Mouse (Mus musculus) embryo, embryonic 10.5 days (tissue): ENCODE results near the gene Arhgap10.
A peak's percentile ranks its signal among the peaks of the same experiment; 100 is the strongest.

Source experiments
- DNase-seq: peaks from one replicate; pipeline ENCODE4 v3.0.0-alpha.2; 2015; ENCODE audit warnings: low spot score

Gene Arhgap10

GRCm38 (mm10) chr8:77516845-77517244 is 908 bp downstream of the Arhgap10 start:
- DNase-seq, result peak; percentile 61

- DNase-seq, result no peak
Measured at GRCm38 (mm10) chr8:77515786-77516185, 2.0 kb downstream of the Arhgap10 start.

- no peak for DNase-seq
Measured at GRCm38 (mm10) chr8:77515201-77515600, 2.6 kb downstream of the Arhgap10 start.

GRCm38 (mm10) chr8:77511750-77512493 is 5.8 kb downstream of the Arhgap10 start:
- peak; percentile 51 for DNase-seq

GRCm38 (mm10) chr8:77510426-77510825 is 7.3 kb downstream of the Arhgap10 start:
- no peak for DNase-seq

- DNase-seq, result no peak
Measured at GRCm38 (mm10) chr8:77509044-77509443, 8.7 kb downstream of the Arhgap10 start.

DNA sequence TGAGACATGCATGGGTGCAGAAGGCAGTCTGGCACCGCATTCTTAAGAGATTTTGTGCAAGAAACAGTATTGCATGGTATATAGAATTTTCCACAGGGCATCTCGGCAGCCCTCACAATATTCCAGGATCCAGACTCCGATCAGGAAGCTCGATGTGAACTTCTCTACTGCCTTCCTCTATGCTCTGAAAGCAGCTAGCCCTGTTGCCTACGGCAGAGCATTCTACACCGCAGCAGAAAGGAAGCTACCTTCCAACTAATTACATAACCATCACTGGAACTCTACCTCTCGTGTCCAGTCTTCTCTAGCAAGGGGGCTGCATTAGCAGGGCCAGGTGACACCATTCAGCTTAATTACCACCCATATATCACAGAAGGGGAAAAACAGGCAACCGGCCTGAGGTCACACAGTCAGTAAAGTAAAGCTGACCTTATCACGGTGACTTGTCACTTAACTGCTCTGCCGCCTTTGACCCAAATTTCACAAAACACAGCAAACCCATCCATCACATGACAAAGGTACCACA is 10.2 kb downstream of the Arhgap10 start:
- no peak for DNase-seq

DNA sequence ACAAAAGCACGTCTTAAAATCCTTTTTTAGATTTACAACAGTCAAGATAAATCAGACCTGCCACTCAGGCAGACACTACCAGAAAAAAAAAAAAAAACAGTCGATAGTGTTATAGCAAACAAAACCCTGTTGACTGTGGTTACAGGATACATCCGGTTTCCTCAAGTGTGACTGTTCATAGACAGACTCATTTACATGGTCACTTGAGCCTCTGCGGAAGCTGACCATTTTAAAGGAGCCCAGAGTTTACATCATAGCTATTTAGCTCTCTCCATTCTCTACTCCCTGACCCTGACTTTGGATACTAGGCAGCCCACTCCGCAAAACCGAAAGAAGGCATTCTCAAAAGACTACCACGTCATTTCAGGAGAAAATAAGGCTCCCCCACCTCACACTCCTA is 11.2 kb downstream of the Arhgap10 start:
- DNase-seq, result no peak

GRCm38 (mm10) chr8:77502547-77502946 is 15.2 kb downstream of the Arhgap10 start:
- no peak for DNase-seq

DNA sequence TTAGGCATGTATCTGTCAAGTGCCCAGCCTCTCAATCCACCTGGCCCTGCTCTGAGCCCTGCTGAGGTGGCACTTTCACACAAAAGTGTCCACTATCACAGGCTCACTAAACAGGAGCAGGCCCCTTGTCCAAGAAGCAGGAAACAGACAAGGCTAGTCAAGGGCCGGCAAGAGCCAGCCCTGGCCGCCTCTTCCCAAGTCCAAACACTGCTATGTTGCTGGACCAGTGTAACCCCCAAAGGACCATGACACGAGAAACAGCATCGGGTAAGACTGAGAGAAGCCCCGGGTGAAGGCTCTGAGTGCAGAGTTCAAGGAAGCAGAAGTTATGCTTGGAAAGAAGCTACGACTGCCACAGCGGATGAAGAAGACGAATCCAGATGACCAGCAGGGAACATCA is 16.6 kb downstream of the Arhgap10 start:
- DNase-seq, result no peak

DNA sequence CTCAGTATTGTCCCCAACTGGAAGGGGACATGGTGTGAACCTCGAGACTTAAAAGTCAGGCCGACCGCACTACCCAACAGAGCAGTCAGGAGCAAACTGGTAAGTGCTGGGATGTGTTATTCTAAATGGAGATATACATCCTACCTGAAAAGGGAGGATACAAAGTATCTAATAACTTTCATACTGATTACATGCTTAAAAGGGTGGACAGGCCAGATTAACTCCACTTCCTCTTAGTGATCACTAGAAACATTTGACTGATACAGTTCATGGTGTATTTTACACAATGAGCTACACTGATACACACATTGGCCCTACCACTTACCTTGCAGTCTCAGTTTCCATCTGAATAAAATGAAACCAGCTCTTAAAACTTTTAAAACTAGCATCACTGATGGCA is 17.5 kb downstream of the Arhgap10 start:
- DNase-seq, result no peak

- DNase-seq, result no peak
Measured at GRCm38 (mm10) chr8:77497442-77497841, 20.3 kb downstream of the Arhgap10 start.

DNA sequence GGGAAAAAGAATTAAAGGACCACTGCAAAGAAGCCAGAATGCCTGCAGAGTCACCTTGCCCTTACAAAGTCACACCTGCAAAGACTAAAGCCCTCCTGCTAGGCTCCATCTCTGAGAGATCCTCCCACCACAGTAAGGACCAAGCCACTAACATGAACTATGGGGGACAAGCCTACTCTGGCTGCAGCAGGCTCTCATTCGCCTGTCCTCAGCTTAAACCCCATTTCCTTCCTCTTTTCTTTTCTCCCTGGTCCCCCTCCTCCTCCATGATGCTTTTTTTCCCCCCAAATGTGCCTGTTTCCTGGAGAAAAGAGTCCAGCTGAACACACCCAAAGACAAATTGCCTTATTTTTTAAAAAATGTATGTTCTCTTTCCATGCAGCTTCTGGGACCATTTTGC is 21.5 kb downstream of the Arhgap10 start:
- DNase-seq, result no peak

DNA sequence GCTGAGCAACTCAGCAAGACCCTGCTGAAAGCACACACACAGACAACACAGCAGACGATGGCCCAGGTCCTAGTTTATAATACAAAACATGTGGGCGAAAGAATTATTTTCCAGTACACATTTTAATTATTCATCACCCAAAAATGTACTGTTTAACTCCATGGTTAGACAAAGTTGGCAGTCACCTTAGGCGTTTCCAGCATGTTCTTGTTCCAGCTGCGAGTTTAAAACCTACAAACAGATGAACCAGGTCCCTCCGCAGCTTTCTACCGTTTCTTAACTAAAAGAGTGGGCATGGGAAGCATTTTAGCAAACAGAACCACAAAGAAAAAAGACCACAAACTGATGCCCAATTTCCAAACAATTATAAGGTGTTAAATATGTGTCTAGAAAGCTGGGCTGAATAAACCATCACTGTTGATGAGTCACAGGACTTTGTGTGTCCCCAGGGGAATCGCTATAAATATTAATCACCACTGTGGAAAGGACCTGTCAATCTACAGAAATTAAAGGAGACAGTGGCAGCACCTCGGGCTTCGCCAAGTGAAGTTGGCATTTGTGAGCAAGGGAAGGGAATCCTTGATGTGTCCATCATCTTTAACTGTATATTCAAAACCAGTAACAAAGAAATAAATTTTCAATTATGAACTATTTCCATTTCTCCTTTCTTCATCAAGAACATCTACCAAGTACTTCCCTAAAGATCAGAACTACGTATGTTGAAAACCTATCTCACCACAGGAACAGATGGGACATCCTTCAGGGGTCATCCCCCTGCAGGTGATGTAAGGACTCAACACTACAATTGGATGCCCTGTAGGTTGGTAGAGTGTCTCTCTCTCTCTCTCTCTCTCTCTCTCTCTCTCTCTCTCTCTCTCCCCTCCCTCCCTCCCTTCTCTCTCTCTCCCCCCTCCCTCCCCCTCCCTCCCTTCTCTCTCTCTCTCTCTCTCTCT is 23.1 kb downstream of the Arhgap10 start:
- no peak for DNase-seq

DNA sequence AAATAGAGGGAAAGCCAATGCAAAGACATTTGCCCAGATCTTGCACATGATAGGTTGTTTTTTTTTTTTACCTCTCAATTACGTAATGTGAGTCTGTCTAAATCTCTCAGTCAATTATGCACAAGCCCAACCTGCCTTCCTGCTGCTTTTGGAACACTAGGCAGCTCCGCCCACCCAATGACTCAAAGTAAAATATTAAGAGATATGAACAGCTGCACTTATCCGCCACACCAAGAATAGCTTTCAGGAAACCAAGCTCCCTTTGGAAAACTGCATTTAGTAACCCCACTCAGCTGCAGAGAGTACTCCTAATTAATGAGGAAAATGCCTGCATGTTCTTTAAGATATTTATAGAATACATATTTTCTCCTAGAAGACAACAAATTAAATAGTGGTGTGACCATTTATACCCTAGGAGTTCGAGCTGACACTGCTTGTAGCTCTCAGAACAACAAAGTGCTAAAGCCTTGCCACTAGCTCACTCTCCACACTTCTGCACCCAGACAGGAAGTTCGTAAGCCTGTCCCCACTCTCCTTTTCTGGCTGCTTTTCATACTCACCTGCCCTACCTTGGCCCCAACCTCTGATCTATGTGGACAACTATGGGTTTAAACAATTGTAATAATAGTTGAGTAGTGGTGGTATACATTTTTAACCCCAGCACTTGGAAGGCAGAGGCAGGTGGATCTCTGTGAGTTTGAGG is 25.2 kb downstream of the Arhgap10 start:
- DNase-seq, result no peak

DNA sequence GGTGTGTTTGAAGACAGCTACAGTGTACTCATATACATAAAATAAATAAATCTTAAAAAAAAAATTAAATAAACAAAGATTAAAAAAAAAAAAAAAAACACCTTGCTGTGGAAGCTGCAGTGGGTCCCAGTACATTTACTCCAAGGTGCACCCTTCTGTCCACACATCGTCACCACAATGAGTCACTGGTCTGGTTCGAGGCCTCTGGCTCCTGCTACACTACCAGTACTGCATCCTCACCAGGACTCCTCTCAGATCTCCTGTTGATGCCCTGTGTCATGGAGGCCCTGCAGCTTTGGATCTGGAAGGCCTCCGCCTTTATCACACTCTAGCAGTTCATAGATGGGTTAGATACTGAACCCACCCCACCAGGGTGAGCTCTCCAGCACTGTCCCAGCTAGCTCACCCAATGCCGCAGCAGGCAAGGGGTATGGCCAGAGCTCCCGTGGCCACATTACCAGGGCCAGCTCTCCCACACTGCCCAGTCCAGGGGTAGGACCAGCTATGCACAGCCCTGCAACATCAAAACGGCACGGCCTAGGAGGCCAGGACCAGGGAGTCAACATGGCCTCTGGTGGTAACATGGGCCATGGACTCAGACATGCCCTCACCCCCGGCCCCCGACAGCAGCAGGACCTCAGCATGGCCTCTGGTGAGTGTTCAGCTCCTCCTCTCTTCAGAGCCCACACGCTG is 26.4 kb downstream of the Arhgap10 start:
- DNase-seq, result no peak

GRCm38 (mm10) chr8:77490095-77490781 is 27.5 kb downstream of the Arhgap10 start:
- no peak for DNase-seq

DNA sequence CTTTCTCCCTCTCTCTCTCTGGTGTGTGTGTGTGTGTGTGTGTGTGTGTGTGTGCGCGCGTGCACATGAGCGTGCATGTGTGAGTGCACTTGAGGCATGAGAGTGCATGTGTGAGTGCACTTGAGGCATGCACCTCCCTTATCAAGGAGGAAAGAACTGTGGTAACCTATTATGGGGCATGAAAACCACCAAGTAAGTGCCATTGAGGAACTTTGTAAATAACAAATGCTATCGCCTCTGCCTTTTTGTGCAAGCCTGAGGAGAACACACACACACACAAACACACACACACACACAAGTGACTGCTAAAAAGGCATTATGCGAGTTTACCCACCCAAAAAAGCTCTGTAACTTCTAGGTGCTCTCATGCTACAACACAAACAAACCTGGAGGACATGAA is 28.5 kb downstream of the Arhgap10 start:
- DNase-seq, result no peak

DNA sequence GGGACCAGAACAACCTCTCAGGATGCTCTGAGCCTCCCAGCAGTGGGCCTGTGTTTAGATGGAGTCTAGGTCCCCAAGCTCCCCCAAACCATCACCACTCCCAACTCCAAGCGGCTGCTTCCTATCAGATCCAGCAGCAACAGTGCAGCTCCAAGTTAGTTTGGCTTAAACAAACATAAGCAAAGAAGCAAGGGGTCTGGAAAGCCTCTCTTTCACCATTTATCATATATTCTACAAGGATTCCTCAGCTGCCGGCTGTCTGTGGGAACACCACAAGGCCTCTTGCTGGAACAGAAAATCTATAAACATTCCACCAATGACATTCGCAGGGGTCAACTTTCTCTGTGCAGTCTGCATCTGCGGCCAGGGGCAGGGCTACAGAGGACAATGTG is 29.5 kb downstream of the Arhgap10 start:
- no peak for DNase-seq

DNA sequence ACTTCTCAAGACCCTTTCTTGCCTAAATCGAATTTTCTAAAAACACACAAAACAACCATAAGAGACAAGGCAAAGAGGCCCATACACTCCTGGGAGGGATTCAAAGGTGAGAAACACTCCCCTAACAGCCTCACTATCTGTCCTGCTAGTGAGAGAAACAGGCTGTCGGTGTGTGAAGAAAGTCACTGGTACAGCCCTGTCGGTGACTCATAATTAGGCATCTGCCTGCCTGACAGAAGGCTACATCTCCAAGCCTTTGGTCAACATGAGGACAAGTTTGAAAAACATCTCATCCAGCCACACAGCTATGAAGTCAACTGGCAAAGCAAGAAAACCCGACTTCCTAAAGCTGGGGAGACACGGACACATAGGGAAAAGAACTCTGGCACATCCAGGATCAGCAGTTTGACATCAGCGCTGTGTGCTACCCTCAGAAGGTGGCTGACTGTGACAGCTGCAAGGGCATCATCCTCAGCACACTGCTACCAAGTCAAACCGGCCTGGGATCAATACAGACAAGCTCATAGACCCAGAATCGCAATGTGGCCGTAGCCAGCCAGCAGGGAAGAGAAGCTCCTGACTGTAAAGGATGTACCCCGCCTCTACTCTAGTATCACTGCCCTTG is 30.1 kb downstream of the Arhgap10 start:
- no peak for DNase-seq

GRCm38 (mm10) chr8:77486749-77487148 is 31.0 kb downstream of the Arhgap10 start:
- DNase-seq, result no peak
